Mouse (Mus musculus) monocyte, adult 5-6 weeks (primary cell): ENCODE data around the gene Nrxn3. TPM values are rescaled to one million over a fixed set of nuclear protein-coding genes. Genes with fewer than 3 reads are reported as not detected.

ENCODE experiments used
- ATAC-seq: fragments of 153-309, 156-312 bp; replicated peaks from 2 replicates; pipeline ENCODE4 v1.8.0; 2017; ENCODE audit warnings: mild to moderate bottlenecking; ENCODE audit not compliant: low TSS enrichment, insufficient number of reproducible peaks, severe bottlenecking, poor library complexity, low FRiP score
- total RNA-seq: library from RNA; stranded (forward); fragments of 200-1000, 200-491, 200-594 nt; gene quantifications from 3 replicates; pipeline ENCODE4 v1.2.3, GENCODE M21; 2017

Gene Nrxn3
- total RNA-seq, 1 experiment from 2014 or later, result not detected

- ATAC-seq, result no peak
These were observed 980.3 kb downstream of the Nrxn3 start for GRCm38 (mm10) chr12:89702931-89703330.

- no peak for ATAC-seq
These were observed 985.2 kb downstream of the Nrxn3 start for GRCm38 (mm10) chr12:89707913-89708312.

DNA sequence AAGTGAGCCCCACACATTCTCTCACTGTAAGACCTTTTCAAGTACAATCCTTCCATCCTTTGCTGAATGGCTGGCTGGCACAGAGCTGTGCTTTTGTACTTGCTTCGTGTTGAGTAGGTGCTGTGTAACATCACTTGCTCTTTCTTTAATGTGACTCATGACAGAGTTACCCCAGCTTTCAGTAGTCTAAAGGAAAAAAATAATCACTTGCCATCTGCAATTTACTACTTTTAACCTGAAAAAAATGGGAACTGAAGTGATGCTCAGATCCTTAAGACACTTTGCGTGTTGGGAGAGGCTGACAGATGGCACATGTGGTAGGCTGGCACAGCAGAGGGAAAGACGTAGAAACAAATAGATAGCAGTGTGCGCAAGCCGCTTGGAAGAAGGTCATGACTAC is 987.8 kb downstream of the Nrxn3 start:
- ATAC-seq, result no peak

DNA sequence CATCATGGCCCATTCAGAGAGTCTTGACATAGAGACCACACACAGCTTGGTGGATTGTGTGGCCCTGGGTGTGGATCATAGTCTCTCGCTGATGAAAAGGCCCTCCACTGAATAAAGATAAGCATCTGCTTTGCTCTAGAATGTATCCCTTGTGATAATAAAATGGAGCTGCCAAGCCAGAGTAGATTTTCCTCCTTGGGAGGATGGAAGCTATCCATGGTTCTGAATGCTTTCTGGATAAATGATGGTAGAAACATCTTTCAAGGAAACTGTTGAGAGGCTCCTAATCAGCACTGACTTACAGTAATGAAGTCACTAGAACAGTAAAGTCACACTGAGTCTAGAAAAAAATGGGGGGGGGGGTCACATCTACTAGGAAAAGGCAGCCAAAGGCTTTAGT is 989.1 kb downstream of the Nrxn3 start:
- ATAC-seq, result no peak

- no peak for ATAC-seq
These were observed 996.8 kb downstream of the Nrxn3 start for GRCm38 (mm10) chr12:89719194-89720080.

DNA sequence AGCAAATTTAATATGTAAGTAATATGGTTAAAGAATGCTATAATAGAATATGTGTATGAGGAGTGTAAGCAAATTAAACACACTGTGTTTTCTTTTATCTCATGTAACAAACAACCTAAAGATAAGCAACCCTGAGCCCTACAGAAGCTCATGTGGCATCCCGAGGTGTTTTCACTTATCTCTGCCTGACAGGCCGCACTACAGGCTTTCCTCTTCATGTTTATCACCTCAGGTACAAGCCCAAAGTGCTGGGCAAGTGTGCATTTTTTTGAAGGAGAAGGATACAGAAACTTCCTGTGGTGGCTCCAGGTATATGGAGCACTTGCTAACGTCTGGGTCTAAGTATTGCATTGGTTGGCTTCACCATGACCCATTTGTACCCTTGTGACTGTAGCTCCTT is 998.3 kb downstream of the Nrxn3 start:
- no peak for ATAC-seq

DNA sequence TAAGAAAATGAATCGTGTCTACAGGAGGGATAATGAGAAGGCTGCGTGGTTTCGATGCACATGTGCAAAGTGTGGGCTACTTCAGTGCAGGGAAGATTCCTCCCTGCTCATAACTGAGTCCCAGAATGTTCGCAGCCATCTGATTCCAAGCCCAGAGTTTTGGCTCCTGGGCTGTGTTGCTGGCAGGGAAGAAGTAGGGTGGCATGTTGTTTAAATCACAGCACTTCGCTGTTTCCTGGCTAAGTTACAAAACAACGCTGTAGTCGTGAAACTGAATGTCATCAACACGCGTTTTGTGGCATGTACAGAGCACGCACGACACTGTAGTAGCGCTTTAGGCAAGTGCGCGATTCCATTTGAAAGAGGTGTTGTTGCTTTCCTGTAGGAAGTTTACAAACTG is 999.8 kb downstream of the Nrxn3 start:
- ATAC-seq, result no peak

- ATAC-seq, result no peak
These were observed 1001.4 kb downstream of the Nrxn3 start for GRCm38 (mm10) chr12:89724048-89724447.

DNA sequence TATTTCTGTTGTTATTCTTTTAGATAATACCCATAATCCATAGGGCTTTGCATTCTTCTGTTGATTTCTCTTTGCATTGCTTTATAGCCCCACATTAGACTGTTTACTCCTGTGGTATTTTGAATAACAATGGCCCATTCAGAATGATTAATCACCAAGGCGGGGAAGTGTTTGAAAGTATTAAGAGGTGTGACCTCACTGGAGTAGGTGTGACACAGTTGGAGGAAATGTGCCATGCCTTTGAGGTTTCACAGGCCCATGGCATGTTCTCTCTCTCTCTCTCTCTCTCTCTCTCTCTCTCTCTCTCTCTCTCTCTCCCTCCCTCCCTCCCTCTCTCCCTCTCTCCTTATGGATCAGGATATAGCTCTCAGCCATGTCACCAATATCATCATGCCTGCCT is 1019.6 kb downstream of the Nrxn3 start:
- ATAC-seq, result peak; percentile 68; the same call in 1 of the 2 replicates

DNA sequence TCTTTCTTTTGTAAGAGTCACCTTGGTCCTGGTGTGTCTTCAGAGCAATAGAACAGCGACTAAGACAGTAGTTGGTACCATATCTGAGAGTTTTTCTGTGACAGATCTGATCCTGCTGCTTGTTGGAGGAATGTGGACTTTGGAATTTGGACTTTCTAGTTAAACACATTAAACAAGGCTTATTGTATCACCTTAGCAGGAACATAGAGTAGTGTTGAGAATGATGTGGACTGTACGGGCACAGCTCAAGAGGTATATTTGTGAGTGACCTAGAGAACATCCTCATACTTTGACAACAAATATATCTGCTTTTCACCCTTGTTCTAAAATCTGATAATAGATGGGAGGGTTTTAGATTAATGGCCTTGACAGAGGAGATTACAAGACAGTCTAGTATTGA is 1020.1 kb downstream of the Nrxn3 start:
- no peak for ATAC-seq

DNA sequence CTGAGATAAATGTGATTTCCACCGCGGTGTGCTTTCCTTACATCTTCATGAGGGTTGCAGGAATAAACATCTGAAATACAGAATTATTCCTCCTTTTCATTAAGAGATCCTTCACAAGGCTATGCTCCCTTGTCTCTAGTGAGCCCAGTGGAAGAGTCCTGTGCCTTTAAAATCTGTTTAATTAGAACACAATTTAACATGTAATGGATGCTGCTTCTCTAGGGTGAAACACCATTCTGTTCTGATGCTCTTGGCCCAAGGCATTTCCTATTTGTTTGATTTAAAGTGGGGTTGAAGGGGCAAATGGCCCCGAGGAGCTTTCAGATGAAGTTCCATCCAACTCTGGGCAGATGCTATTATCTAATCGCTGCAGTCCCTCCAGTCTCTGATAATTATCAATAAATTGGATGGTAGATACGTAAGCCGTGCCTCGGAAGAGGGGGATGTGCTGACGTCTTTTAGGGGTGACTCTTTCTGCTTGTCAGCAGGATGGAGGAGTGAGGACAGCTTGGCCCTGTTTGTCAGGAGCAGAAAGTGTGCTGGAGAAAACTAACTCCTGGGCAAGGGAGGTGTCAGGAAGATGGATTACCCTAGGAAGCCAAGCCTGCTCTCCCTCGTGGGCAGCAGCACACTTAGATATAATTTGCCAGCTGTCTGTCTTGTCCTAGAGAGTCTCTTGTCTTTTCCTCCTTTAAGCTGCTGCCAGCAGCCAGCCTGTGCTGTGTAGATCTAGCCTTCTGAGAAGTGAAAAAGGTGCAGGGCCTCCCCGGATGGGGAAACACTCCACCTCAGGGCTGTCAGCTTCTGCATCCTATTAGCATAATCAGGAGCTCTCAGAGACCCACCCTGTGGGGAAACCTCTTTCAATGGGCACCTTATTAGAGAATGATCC is 1041.8 kb downstream of the Nrxn3 start:
- ATAC-seq, result no peak

DNA sequence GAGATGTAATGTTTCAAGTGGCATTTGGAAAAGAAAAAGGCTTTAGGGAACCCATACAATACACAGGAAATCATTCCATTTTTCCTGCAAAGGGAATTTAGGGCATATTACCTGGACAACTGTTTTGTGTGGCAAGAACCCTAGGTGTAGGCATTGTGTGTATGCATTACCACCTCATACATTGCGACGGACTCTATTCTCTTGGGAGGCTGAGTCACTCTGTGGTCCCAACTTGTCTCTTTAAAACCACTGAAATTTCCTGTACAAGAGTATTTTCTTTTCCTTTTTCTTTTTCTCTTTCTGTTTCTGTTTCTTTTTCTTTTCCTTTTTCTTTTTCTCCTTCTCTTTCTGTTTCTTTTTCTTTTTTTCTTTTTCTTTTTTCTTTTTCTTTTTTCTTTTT is 1042.5 kb downstream of the Nrxn3 start:
- ATAC-seq, result no peak

GRCm38 (mm10) chr12:89788794-89789193 is 1066.1 kb downstream of the Nrxn3 start:
- no peak for ATAC-seq

DNA sequence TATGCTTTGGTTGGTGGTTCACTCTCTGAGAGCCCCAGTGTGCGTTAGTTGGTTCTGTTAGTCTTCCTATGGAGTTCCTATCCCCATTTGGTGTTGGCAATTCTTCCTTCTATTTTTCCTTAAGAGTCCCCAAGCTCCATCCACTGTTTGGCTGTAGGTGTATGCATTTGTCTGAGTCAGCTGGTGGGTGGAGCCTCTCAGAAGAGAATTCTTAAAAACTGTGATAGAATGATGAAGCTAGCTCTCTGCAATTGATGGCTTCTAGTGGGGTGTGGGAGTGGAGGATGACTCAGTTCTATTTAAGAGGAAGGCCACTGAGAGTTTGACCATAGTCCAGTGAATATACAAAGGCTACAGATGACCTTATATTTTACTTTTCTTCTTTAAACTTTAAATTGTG is 1067.3 kb downstream of the Nrxn3 start:
- no peak for ATAC-seq

GRCm38 (mm10) chr12:89791829-89792228 is 1069.2 kb downstream of the Nrxn3 start:
- no peak for ATAC-seq

DNA sequence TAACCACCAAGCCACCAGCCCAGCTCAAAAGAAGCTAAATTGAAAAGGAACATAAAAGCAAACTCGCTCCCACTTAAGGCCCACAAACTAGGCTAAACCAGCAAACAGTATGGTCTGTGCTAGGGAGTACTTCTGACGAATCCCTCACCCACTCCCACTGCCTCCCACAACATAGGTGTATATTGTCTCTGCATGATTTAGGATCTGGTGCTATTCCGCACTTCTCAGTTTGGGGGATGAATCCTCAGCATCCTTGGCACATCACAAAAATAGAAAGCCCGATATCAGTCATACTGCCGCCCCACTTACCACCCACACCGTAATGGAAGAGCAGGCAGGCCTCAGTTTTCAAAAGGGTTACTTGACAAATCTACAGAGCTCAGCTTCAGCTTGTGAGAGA is 1072.1 kb downstream of the Nrxn3 start:
- ATAC-seq, result no peak

DNA sequence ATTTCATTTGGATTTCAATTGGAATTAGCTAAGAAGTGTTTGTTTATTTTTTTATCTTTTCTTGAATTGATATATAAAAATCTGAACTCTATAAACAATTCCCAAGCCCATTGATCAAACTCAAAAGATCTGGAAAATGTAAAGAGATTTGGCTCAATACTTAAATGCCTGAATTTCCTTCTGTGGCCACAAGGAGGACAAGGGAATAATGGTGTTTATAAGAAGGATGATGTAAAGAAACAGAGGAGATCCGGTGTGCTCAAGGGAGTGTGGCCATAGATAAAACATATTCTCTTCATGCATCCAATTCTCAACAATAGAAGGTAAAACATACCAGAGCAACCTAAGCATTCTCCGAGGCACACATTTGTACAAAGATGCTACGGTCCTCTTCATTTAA is 1085.5 kb downstream of the Nrxn3 start:
- ATAC-seq, result no peak

DNA sequence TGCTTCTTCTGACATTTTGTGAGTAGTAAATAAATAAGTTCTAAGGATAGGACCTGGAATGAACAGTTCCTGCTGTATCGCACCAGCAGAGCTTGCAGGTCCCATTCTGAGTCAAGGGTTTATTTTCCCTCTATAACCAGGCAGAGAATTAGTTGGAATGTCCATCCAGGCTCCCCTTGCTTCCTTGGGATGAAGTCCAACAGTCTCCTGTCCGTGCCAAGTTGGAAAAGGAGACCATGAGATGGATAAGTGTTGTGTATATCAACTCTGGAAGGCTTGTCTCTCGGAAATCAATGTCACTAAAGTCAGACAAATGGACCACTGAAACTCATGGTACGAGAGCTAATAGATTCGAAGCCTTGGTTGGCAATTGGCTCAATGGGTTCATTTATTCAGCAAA is 1087.5 kb downstream of the Nrxn3 start:
- no peak for ATAC-seq

DNA sequence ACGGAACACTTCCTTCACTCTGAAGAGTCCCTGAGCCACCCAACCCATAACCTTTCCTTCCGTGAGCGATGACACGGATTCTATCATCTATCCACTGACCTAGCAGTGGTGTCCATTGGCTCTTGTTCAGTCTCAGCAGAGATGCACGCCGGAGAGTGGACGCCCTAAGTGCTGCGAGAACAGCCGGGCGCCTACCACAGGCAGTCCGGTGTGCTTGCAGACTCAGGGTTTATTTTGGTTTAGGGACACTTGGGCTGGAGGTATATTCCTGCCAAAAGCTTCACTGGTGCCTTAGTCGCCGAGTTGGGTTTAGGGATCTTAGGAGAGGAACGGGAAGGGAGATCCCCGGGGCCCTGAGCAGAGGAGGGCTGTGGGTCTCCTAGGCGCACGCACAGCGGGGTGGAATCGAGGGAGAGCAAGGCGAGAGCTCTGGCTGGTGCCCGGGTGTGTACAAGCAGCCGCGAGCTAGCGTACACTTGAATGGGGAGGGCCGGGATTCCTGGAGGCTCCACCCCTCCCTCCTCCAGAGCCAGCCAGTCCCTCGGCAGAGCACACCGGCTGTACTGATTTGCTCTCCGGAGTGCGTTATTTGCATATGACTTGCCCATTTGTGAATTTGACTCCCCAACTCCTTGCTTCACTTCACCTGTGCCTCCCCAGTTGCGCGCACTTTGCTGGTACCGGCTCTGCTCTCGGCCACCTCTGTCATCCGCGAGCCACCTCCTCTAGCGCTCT is 1089.3 kb downstream of the Nrxn3 start:
- ATAC-seq, result peak; percentile 47; the same call in 1 of the 2 replicates
